Mouse (Mus musculus) CD4-positive, CD25-positive, alpha-beta regulatory T cell, adult 4 months (primary cell): Measurements from ENCODE around the gene Gja3. TPM values are rescaled to one million over a fixed set of nuclear protein-coding genes. Genes with fewer than 3 reads are reported as not detected.
"Not testable (repeated sequence)": the region's sequence is repeated elsewhere in the genome, so short reads cannot be mapped to it uniquely, and the experiment has no call there.

Experiments used
- ATAC-seq: one replicate; pipeline ENCODE4 v1.8.0; 2017
- polyA plus RNA-seq, 2 experiments: library from polyadenylated mRNA; unstranded; fragments of 100-300 nt; shearing (Covaris generic); gene quantifications; one replicate each; pipeline ENCODE4 v1.2.1; 2017

Gja3 gene
- polyA plus RNA-seq: not detected

DNA sequence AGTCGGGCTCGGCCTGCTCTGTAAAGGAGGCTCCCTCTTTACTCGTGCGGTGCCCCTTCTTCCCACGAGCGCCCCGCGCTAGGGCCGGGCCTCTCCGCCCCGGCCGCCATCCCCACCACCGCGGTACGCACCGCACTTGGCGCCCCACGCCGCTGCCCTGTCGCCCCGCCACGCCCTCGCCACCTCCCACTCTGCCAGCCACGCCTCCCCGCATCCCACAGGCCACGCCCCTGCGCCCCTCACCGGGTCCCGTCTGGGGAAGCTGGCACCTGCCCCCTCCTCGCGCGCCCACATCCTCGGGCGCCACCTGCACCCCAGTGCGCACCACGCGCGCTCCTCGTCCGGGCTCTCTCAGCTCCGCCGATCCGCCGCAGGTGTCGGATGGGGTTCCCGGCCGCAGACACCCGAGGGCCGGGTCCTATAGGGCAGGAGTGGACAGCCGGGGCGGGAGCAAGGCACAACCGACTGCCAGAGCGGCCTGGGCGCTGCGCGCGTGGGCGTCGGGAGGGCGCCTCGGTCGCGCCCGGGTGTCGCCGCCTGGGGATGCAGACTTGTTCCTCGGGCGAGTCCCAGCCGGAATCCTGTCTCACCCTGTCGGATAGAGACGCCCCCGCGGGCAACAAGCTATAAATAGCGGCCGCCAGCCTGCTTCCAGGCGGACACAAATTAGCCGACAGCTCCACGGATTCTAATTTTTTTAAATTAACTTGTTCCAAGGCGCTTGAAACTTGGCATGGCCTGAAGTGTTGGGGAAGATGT lies at the start of gene Gja3:
Gene Gja3 (minus strand): TSS at position 538 of the 759 bp plus-strand sequence.
- no peak for ATAC-seq

DNA sequence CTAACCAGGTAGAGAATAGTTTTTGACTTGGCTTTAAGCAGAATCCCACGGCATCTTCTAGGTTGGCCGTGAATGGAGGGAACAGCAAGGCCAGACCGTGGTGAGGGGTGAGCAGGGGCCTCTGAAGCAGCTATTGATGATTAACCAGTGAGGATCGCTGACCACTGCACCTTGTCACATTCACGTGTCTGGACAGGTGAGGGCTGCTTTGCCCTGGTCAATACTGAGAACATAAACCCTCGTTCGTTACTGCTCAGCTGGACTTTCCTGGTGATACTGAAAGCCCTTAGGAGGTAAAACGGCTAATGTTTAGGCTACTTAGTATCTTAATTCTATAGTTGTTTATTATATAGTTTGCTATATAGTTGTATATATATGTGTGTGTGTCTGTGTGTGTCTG lies 49.2 kb upstream of the Gja3 start:
- ATAC-seq: no peak

DNA sequence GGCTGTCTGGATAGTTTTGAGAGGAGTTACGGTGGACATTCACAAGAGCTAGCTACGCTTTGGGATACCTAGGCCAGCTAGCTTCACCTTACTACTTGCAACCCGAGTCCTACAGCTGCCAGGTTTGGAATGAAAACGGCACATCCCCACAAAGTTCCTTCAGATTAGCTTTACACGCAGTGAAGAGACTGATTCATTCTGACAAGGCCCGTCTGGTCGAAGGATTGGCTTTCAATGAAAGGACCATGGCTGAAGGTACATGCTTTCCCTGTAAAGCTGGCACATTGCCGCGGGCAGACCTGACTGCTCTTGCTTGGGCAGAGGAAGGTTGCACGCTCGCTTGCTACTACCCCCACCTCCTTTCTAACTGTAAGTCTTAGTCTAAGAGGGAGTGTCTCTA lies 47.8 kb upstream of the Gja3 start:
- ATAC-seq: no peak

DNA sequence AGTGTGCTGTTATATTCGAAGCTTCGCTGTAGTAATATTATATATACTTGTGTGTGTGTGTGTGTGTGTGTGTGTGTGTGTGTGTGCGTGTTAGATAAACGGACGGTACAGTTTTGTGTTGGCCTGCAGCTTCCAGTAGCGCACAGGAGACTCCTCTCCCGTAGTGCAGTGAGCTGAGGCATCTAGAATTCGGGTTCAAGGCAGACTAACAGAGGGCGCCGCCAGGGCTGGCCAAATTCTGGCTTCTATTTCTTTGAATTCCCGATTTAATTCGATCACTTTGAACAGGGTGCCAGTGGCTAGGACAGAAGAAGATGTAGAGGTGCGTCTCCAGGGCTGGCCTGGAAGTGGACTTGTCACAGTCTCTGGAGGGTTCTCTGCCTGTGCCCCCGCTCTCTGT lies 47.2 kb upstream of the Gja3 start:
- no peak for ATAC-seq

GRCm38 (mm10) chr14:57104106-57105023 lies 46.5 kb upstream of the Gja3 start, which contains the start of gene Gjb2:
TSS of gene Gjb2 (minus strand) at chr14:57104702.
- ATAC-seq: peak; percentile 51

DNA sequence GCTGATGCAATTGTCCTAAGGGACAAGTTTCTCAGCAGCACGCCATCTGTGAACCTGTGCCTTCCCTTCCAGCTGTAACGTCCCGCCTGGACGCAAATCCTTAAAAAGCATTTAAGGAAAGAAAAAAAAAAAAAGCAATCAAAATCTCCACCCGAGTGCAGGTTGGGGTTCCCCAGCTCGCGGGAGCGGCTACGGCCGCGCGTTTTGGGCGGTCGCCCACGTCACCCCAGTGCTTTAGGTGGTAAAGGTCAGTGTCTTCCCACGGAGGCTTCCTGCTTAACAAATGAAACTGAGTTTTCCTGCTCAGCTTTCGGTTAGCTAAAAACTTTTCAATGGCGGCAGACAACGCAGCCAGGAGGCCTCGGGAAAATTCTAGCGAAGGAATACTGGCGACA lies 45.8 kb upstream of the Gja3 start:
- ATAC-seq: peak; percentile 68

GRCm38 (mm10) chr14:57103121-57103520 lies 45.2 kb upstream of the Gja3 start:
- no peak for ATAC-seq

DNA sequence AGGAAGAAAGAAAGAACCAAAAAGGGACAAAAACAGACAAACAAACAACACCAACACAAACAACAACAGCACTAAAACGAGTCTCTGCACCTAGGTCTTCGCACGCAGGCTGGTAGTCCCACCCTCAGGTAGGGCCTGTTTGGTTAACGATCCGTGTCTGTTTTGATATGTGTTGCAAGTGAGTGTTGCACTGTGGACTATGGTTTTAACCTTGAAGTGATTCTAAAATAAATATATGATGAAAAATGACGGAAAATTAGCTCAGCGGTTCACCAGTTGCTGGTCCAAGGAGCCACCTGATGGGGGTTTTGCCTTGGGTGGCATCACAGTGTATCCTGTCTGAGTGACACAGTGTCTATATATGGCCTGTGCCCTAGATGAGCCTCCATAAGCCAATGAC lies 43.7 kb upstream of the Gja3 start:
- ATAC-seq: no peak

GRCm38 (mm10) chr14:57095855-57096254 lies 38.0 kb upstream of the Gja3 start:
- ATAC-seq: no peak

DNA sequence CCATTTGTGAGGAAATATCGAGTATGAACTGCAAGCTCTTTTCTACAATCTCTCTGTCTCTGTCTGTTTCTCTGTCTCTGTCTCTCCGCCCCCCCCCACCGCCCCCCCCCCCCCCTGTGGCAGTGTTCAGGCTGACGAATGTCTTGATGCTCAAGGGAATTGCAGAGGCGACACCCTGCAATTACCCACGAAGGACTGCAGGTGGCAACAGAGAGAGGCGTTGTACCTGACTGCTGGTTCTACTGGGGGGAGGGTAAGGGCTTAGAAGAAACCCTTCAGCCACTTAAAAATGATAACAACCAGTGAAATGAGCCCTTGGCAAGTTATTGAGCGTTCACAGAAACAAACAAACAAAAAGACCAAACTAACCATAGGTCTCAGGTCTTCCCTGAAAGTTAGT lies 35.1 kb upstream of the Gja3 start:
- ATAC-seq: peak; percentile 73

- ATAC-seq: no peak
Measured at GRCm38 (mm10) chr14:57090001-57090400, 32.1 kb upstream of the Gja3 start.

- no peak for ATAC-seq
Measured at GRCm38 (mm10) chr14:57089107-57089506, 31.2 kb upstream of the Gja3 start.

- no peak for ATAC-seq
Measured at GRCm38 (mm10) chr14:57084180-57084668, 26.3 kb upstream of the Gja3 start.

DNA sequence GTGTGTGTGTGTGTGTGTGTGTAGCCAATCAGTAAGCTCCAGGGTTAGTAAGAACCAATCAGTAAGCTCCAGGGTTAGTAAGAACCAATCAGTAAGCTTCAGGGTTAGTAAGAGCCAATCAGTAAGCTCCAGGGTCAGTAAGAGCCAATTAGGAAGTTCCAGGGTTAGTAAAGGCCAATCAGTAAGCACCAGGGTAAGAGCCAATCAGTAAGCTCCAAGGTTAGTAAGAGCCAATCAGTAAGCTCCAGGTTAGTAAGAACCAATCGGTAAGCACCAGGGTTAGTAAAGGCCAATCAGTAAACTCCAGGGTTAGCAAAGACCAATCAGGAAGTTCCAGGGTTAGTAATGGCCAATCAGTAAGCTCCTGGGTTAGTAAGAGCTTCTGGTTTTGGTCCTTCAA lies 25.0 kb upstream of the Gja3 start:
- no peak for ATAC-seq

GRCm38 (mm10) chr14:57075537-57075936 lies 17.6 kb upstream of the Gja3 start:
- no peak for ATAC-seq

DNA sequence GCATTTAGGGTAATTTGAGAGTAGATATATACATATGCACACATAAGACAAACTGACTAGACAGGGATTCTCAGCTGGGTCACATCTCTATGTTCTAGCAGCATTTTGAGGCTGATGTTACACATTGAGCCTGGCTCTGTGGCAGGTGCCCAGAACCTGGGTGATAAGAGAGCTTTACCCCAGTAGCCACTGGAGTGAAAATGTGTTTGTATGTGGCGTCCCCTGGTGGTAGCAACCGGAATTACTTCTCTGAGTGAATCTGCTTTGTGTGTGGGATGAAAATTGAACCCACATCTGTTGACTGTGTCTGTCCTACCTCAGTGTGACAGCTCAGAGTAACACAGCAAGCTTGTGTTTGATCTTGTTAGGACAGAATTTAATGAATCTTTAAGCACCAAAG lies 12.0 kb upstream of the Gja3 start:
- ATAC-seq: not testable (repeated sequence)

DNA sequence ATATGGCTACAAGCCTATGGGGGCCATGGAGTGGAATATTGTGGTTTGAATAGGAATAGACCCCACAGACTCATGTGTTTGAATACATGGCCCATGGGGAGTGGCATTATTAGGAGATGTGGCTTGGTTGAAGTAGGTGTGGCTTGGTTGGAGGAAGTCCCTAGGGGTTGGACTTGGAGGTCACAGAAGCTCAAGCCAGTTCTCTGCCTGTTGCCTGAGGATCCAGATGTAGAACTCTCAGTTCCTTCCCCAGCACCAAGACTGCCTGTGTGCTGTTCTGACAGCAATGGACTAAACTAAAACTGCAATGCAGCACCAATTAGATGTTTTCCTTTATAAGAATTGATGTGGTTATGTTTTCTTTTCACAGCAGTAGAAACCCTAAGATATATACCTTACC lies 8.2 kb upstream of the Gja3 start:
- no peak for ATAC-seq

GRCm38 (mm10) chr14:57060052-57060451 lies 2.2 kb upstream of the Gja3 start:
- ATAC-seq: not testable (repeated sequence)

GRCm38 (mm10) chr14:57057204-57057562 lies 717 bp downstream of the Gja3 start:
- ATAC-seq: no peak

- no peak for ATAC-seq
Measured at GRCm38 (mm10) chr14:57052713-57053112, 5.2 kb downstream of the Gja3 start.

DNA sequence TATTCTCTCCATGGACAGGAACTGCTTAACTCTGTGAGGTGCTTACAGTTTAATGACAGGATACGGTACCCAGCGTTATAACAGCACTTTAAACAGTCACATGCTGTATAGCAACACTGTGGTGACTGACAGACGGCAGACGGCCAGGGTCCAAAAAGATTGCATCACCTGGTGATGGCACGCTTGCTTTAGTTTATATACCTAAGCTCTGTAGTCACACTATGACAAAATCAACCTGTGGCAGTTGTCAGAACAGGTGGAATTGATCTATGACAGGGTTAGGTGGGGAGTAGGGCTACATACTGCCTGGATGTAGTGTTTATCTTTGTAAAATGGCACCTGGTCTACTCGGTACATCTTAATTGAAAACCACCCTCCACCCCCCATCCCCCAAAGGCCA lies 14.0 kb downstream of the Gja3 start:
- no peak for ATAC-seq

GRCm38 (mm10) chr14:57041439-57041838 lies 16.5 kb downstream of the Gja3 start:
- no peak for ATAC-seq

- no peak for ATAC-seq
Measured at GRCm38 (mm10) chr14:57034926-57035498, 22.9 kb downstream of the Gja3 start.
